ENCODE assay signal across 9 mouse cellular contexts in the genomic region with DNA sequence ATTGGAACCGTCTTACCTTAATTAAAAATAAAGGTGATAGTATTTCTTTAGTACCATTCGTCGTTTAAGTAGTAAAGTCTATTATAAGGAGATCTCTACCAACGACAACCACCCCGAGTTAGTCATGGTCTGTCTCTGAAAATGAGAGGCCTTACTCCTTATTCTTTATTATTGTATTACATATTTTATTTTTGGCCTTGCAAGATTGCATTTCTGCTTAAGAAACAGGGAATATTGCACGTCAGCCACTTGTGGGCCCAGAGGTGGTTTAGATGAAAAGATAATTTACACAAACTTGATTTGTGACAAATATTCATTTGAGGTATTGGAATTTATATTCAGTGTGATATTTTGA. TPM values are rescaled to one million over a fixed set of nuclear protein-coding genes. Genes with fewer than 3 reads are reported as not detected.
DNase-seq lines count a peak whose midpoint lies in the region; ATAC-seq and TF ChIP-seq lines count a peak whose summit lies in the region.
"Had no signal": no experiment of that assay in that cellular context is flagged by ENCODE, and none has a peak within 500 bp of the region (broad histone marks: within the 10 kb centered on the region; RNA-seq: fewer than 3 reads in every experiment).

No protein-coding gene starts in this region.

- TF ChIP-seq POLR2A in ES-Bruce4 (IDR thresholded peaks at IDR 0.05; ENCODE audit: insufficient read depth, low read length) = no peak

- TF ChIP-seq CTCF in ES-Bruce4 (IDR thresholded peaks at IDR 0.05; ENCODE audit: low read depth, low read length) = no peak
- TF ChIP-seq CTCF in forebrain, postnatal 0 days (IDR thresholded peaks at IDR 0.05; ENCODE audit: low read depth) = no peak

- ATAC-seq in heart, embryonic 14.5 days (ENCODE audit: insufficient number of reproducible peaks, insufficient read depth, low FRiP score, low read depth) = no peak
- no peak for ATAC-seq in forebrain, postnatal 0 days

- DNase-seq in heart, postnatal 36 days = no peak
- no peak for DNase-seq in forebrain, postnatal 0 days
- no peak for DNase-seq in midbrain, embryonic 10.5 days (ENCODE audit: low spot score)
- DNase-seq in frontal cortex, adult 2 months (ENCODE audit: extremely low spot score in 1 of 2, low spot score in 1 of 2) = no peak
- no peak for DNase-seq in thymus, postnatal 36 days
- DNase-seq in c-Kit-positive CD71-positive TER-119-positive erythroid progenitor cells, embryonic 14.5 days (ENCODE audit: low spot score) = no peak

- peaks cover 6% of the 10 kb centered on the region; the same call in 1 of the 2 replicates for H3K36me3 ChIP-seq in heart, embryonic 14.5 days (ENCODE audit: control insufficient read depth, insufficient read depth, low read length)
- peaks cover 7% of the 10 kb centered on the region for H3K36me3 ChIP-seq in ES-Bruce4 (ENCODE audit: control insufficient read depth, insufficient read depth, low read length, poor library complexity, severe bottlenecking)
- H3K36me3 ChIP-seq in forebrain, postnatal 0 days (ENCODE audit: insufficient read depth) = no peaks in the 10 kb centered on the region
- peaks cover 21% of the 10 kb centered on the region for H3K36me3 ChIP-seq in midbrain, embryonic 10.5 days

- H3K4me2 ChIP-seq in heart, embryonic 14.5 days (ENCODE audit: low read length) = peak overlapping the region; percentile 79
- peak overlapping the region; percentile 67 for H3K4me2 ChIP-seq in forebrain, postnatal 0 days (ENCODE audit: low read depth)

- no peaks in the 10 kb centered on the region for H3K27me3 ChIP-seq in heart, embryonic 14.5 days (ENCODE audit: control insufficient read depth, insufficient read depth, low read length)
- H3K27me3 ChIP-seq in ES-Bruce4 (ENCODE audit: control insufficient read depth, insufficient read depth, low read length, poor library complexity, severe bottlenecking) = no peaks in the 10 kb centered on the region
- H3K27me3 ChIP-seq in forebrain, postnatal 0 days (ENCODE audit: insufficient read depth, low read length) = no peaks in the 10 kb centered on the region
- no peaks in the 10 kb centered on the region for H3K27me3 ChIP-seq in midbrain, embryonic 10.5 days (ENCODE audit: low read depth, poor library complexity, severe bottlenecking)
- H3K27me3 ChIP-seq: Patski had no signal

- 6% methylated on average over 6 of the region's 6 CpGs for WGBS in heart, embryonic 14.5 days
- 2% methylated on average over 6 of the region's 6 CpGs for WGBS in forebrain, postnatal 0 days
- WGBS in midbrain, embryonic 10.5 days = 6% methylated on average over 6 of the region's 6 CpGs

- H3K9me3 ChIP-seq in heart, embryonic 14.5 days (ENCODE audit: control insufficient read depth, low read length) = no peaks in the 10 kb centered on the region
- H3K9me3 ChIP-seq in ES-Bruce4 (replicated peaks; ENCODE audit: control insufficient read depth, insufficient read depth, low read length, poor library complexity, severe bottlenecking) = no peaks in the 10 kb centered on the region
- no peaks in the 10 kb centered on the region for H3K9me3 ChIP-seq in forebrain, postnatal 0 days (ENCODE audit: low read length)
- H3K9me3 ChIP-seq in midbrain, embryonic 10.5 days (replicated peaks) = no peaks in the 10 kb centered on the region

- no peak for TF ChIP-seq EP300 in ES-Bruce4 (IDR thresholded peaks at IDR 0.05; ENCODE audit: insufficient read depth, low read depth, low read length)

- H3K9ac ChIP-seq in heart, embryonic 14.5 days (ENCODE audit: low read length) = peak overlapping the region; percentile 89
- H3K9ac ChIP-seq in ES-Bruce4 (ENCODE audit: low read depth, poor library complexity, severe bottlenecking) = peak overlapping the region; percentile 95
- H3K9ac ChIP-seq in forebrain, postnatal 0 days = peak overlapping the region; percentile 95

- peak overlapping the region; percentile 71 to 88 for H3K4me3 ChIP-seq in heart, embryonic 14.5 days (ENCODE audit: control insufficient read depth in 1 of 2, insufficient read depth in 1 of 2, low read depth in 1 of 2, low read length in 2 of 2)
- peak overlapping the region; percentile 84 for H3K4me3 ChIP-seq in ES-Bruce4 (ENCODE audit: low read depth, low read length)
- peak overlapping the region; percentile 95 for H3K4me3 ChIP-seq in forebrain, postnatal 0 days (ENCODE audit: low read depth, low read length)
- H3K4me3 ChIP-seq in midbrain, embryonic 10.5 days = peak overlapping the region; percentile 70

- peak overlapping the region; percentile 88 to 98 for H3K27ac ChIP-seq in heart, embryonic 14.5 days (replicated peaks in 1 of 2; ENCODE audit: control insufficient read depth in 1 of 2, insufficient read depth in 1 of 2, low read depth in 2 of 2, low read length in 2 of 2)
- peak overlapping the region; percentile 69 for H3K27ac ChIP-seq in ES-Bruce4 (ENCODE audit: insufficient read depth, low read length)
- H3K27ac ChIP-seq in forebrain, postnatal 0 days (ENCODE audit: low read depth, low read length) = peak overlapping the region; percentile 99; the same call in 1 of the 2 replicates
- peak overlapping the region; percentile 98 for H3K27ac ChIP-seq in midbrain, embryonic 10.5 days (replicated peaks)

- intact Hi-C loops in heart, postnatal 36 days (cut with DNase I) = loop anchor here (5.0 to 10.0 kb wide), 2 partner anchors 190 to 453 kb away; a partner anchor contains a TSS

- peaks cover 2 to 14% of the 10 kb centered on the region in 2 experiments; a peak in 2 of 4 replicates for H3K4me1 ChIP-seq in heart, embryonic 14.5 days (ENCODE audit: control insufficient read depth in 2 of 2, insufficient read depth in 2 of 2, low read length in 2 of 2)
- no peaks in the 10 kb centered on the region for H3K4me1 ChIP-seq in ES-Bruce4 (ENCODE audit: control insufficient read depth, insufficient read depth, low read length)
- H3K4me1 ChIP-seq in forebrain, postnatal 0 days (ENCODE audit: insufficient read depth) = 0 out of 2 replicates have a peak, but pooled peaks cover 5% of the 10 kb centered on the region
- peaks cover 22% of the 10 kb centered on the region for H3K4me1 ChIP-seq in midbrain, embryonic 10.5 days

RNA-seq across cellular contexts. Expression of a gene that starts 0.8 kb away (rescaled TPM):
- 23.3 and 24.0 TPM in 2 replicates for polyA plus RNA-seq in heart, embryonic 14.5 days (2014; fragmentation: Nextera tagmentation; extraction: Ambion mirVana)
- 10 to 100 TPM; 37.1 to 40.4 TPM for total RNA-seq in heart, postnatal 36 days (2021)
- 107 and 110 TPM in 2 replicates for polyA plus RNA-seq in ES-Bruce4 (2011; ENCODE audit: insufficient read depth, insufficient read length, low read depth, missing spikeins)
- total RNA-seq in forebrain, postnatal 0 days (2014; rRNA removed) = 94.0 and 126 TPM in 2 replicates
- 18.5 and 24.5 TPM in 2 replicates for polyA plus RNA-seq in forebrain, postnatal 0 days (2015; fragmentation: Nextera tagmentation; extraction: Ambion mirVana)
- polyA plus RNA-seq in midbrain, embryonic 10.5 days (2016; fragmentation: Nextera tagmentation; extraction: Ambion mirVana) = 19.6 and 22.0 TPM in 2 replicates
- 49.8 and 58.0 TPM in 2 replicates for polyA plus RNA-seq in frontal cortex, adult 2 months (2012; rRNA removed)

RNA-seq across cellular contexts. Expression of a gene that starts 51.7 kb away (rescaled TPM):
- 64.5 and 71.0 TPM in 2 replicates for polyA plus RNA-seq in heart, embryonic 14.5 days (2014; fragmentation: Nextera tagmentation; extraction: Ambion mirVana)
- total RNA-seq in heart, postnatal 36 days (2021) = 10 to 100 TPM; 32.5 to 36.7 TPM
- polyA plus RNA-seq in ES-Bruce4 (2011; ENCODE audit: insufficient read depth, insufficient read length, low read depth, missing spikeins) = 442 and 451 TPM in 2 replicates
- 83.3 and 103 TPM in 2 replicates for total RNA-seq in forebrain, postnatal 0 days (2014; rRNA removed)
- polyA plus RNA-seq in forebrain, postnatal 0 days (2015; fragmentation: Nextera tagmentation; extraction: Ambion mirVana) = 29.5 and 42.3 TPM in 2 replicates
- polyA plus RNA-seq in midbrain, embryonic 10.5 days (2016; fragmentation: Nextera tagmentation; extraction: Ambion mirVana) = 128 and 131 TPM in 2 replicates
- polyA plus RNA-seq in frontal cortex, adult 2 months (2012; rRNA removed) = 46.1 and 47.3 TPM in 2 replicates
